Mouse (Mus musculus) thymus, postnatal 0 days (tissue): ENCODE results near the gene Ap1m2. TPM values are rescaled to one million over a fixed set of nuclear protein-coding genes. Genes with fewer than 3 reads are reported as not detected.
A peak's percentile ranks its signal among the peaks of the same experiment; 100 is the strongest.
"Not testable (repeated sequence)": the region's sequence is repeated elsewhere in the genome, so short reads cannot be mapped to it uniquely, and the experiment has no call there.

Source experiments
- DNase-seq: peaks from one replicate; pipeline ENCODE4 v3.0.0-alpha.2; 2015; ENCODE audit warnings: low spot score
- polyA plus RNA-seq: library from polyadenylated mRNA; unstranded; fragments of >200 nt; fragmentation: Nextera tagmentation; extraction: Ambion mirVana; gene quantifications from 2 replicates; pipeline ENCODE4 v1.2.1, GENCODE M21; 2015

The Ap1m2 gene
- polyA plus RNA-seq, 1 experiment from 2014 or later, result 21.0 TPM

DNA sequence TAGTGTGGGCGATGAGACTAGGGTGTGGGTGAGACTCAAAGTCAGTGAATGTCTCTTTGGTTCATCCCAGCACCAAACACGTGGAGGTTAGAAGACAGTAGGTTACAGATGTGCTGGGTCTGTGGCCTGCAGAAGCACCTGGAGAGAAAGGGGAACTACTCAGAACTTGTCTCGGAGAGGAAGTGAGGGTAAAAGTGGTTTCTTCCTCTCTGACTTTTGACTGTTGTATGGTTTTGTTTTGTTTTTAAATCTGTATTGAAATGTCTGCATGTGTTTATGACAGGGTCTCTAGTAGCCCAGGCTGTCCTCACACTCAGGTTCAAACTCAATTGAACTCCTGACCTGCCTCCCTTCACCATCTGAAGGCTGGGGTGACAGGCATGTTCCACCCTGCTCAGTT, 15.9 kb upstream of the Ap1m2 start:
- peak; percentile 89 for DNase-seq

DNA sequence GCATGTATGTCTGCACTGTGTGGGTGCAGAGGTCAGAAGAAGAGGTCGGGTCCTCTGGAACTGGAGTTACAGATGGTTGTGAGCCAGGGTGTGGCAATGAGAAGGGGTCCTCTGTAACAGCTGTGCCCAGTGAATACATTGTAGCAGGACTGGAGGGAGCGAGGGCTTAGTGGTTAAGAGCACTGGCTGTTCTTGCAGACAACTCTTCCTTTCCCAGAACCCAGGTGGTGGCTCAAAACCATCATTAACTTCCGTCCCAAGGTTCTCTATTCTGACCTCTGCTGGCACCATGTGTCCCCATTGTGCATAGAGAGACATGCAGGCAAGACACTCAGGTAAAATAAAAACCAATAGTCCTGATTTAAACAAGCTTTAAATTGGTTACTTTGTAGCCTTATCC, 15.4 kb upstream of the Ap1m2 start:
- no peak for DNase-seq

DNA sequence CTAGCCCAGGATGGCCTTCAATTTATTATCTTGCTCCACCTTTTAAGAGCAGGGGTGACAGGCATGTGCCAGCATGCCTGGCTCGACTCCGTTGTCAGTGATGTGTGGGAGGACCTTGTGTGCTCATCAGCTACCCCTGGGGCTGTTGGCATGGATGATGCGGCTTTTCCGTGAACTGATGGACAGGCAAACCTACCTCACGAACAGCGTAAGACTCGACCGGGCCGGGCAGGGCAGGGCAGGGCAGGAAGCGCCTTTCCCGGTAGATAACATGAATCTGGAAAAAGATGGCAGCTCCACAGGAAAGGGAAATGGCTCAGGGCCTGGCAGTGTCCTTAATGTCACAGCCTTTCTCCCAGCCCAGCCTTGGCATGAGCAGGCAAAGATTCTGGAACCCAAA, 12.1 kb upstream of the Ap1m2 start:
- no peak for DNase-seq

DNA sequence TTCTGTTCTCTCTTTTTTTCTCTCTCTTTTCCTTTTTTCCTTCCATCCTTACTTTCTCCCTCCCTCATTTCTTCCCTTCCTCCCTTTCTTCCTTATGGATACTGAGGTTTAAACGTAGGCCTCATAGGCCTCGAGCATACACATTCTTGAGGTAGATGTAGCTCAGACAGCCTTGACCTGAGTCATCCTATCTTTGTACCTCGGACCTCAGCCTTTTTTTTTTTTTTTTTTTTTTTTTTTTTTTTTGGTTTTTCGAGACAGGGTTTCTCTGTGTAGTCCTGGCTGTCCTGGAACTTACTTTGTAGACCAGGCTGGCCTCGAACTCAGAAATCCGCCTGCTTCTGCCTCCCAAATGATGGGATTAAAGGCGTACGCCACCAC, 10.8 kb upstream of the Ap1m2 start:
- DNase-seq, result not testable (repeated sequence)

DNA sequence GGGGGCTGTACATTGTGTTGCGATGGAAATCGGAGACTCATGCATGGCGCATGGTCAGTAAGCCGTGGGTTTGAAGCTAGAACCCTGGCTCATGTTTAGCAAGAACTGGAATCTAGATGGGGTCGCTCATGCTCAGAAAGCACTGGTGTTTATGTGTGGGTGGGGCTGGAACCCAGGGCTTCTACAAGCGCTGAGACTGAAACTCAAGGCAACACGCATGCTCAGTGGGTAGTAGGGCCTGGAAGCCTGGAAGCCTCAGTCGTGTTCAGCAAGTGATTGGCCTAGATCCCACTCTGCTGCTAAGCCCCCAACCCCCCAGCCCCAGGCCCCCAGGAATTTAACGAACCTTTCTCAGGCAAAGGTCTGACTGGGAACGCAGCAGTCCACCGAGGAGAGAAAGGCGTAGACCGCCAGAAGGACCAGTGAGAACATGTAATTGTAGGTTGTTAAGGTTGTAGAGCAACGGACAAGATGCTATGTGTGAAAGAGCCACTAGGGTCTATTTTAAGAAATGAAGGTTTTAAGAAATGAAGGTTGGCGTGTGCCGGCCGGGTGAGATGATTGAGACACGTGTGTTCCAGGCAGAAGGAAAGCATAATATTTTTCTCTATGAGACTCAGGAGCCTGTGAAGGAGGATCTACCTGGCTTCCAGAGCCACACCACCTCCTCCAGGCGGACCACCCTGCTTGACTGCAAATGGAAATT, 10.2 kb upstream of the Ap1m2 start:
- DNase-seq, result peak; percentile 74

DNA sequence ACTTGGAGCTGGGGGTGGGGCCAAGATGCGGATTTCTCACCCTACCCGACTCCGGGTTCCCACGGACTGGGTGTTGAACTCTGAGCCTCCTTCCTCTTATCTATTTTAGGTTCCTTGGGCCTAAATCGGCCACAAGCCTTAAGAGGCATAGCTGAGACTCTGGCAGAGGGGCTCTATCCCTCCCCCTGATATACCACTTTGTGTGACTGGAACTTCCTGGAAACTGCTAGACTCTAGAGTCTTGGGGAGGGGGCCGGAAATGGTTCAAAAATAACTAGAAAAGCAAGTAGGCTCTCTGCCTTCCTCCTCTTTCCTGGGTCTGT, 9.3 kb upstream of the Ap1m2 start:
- peak; percentile 79 for DNase-seq

DNA sequence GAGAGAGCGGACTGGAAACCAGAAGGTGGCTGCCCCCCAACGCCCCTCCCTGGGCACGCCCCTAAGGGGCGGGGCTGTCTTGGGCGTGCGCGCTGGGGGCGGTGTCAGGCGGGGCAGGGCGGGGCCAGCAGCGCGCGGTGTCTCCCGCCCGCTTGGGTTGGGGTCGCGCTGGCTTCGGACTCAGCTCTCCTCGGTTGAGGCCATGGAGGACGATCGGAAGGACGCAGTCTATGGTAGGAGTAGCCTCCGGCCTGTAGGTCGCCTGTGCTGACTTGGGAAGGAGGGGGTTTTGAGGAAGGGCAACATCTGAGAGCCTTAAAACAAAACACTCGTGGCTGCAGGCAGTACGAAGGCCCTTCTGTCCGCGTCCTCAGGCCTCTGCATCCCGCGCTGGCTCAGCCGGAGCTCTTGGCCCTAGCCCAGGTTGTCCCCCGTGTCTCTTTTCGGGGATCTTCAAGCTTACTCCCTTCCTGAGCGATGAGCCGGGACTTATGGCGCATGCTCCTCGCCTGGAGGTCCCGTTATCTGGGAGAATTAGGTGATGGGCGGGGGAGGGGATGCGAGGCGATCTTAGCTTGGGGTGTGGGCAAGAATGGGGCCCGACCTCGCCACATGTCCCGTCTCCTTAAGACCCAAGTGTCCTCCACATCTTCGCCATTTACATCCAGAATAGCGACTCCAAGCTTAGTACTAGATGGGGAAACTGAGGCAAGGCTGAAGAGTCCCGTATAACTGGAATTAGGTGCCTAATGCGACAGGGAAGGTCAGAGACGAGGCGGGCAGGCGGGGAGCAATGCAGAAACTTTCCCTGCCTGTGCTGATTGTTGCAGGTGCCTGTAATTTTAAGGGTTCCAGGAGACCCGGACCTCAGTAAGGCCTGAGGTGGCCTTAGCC, 8.7 kb upstream of the Ap1m2 start, which contains the start of gene Slc44a2:
Gene Slc44a2, plus strand, starts transcription at position 80 of the 894 bp plus-strand sequence.
- peak; percentile 87 for DNase-seq

DNA sequence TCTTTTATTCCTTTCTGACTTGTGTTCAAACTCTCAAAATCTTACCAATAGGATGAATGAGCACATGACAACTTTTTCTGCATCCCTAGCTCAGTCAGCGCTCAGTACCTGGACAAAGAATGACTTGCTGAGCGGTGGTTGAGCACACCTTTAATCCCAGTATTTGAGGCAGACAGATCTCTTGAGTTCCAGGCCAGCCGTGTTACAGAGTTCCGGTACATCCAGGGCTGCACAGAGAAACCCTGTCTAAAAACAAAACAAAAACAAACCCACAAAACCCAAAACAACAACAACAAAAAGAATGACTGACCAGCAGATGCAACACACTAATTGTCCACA, 8.1 kb upstream of the Ap1m2 start:
- DNase-seq, result no peak

DNA sequence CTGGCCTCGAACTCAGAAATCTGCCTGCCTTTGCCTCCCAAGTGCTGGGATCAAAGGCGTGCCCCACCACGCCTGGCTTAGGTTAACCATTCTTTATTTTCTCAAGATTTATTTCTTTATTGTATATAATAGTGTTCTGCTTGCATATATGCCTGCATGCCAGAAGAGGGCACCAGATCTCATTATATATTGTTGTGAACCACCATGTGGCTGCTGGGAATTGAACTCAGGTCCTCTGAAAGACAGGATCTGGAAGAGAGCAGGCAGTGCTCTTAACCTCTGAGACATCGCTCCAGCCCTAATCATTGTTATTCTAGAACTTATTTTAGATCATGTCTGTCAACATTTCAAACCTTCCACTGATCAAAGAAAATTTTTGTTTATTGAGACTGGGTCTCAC, 7.4 kb upstream of the Ap1m2 start:
- no peak for DNase-seq

DNA sequence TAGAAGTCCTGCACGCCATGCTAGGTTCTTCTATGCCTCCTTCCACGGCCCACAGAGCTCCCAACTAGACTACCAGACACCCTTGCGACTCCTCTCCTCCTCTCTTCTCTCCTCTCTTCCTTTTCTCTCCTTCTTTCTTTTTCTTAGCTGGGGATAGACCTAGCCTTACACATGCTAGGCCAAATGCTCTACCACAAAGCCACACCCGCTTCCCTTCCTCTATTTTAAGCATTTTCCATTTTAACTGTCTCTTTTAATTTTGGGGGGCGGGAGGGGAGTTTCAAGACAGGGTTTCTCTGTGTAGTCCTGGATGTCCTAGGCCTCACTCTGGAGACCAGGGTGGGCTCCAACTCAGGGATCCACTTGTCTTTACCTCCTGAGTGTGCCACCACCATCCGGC, 6.7 kb upstream of the Ap1m2 start:
- peak; percentile 44 for DNase-seq

DNA sequence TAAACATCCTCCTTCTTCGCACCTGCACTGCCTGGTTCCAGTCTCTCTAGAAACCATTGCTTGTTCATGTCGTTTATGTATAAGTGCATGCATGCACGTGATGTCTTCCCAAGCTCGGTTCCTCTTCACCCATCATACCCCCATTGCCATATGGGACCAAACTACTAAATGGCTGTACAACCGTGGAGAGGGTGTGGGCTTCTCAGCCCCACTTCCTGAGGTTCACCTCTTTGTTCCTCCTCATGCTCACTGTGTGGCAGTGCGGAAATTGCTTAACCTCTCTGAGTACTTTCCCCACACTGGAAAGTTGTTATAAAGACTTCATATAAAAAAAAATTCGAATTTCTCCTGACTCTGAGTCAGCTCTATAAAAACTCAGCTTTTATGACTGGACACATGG, 4.6 kb upstream of the Ap1m2 start:
- DNase-seq, result peak; percentile 71

DNA sequence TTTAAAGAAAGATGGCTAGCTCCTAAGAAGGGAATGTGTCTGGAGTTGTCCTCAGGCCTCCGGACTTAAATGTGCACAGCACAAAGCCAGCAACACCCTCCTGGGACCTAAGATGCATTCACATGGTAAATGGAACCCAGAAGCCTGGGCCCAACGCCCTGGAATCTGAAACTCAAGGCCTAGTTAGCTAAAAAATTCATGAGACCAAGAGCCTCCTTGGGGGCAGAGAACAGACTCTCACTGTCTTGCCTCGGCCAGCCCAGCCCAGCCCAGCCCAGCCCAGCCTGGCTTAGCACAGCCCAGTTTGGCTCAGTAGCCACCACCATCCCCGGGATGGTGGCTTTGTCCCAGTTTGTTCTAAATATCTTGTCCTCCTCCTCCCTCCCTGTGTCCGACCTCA, 3.3 kb upstream of the Ap1m2 start:
- no peak for DNase-seq

DNA sequence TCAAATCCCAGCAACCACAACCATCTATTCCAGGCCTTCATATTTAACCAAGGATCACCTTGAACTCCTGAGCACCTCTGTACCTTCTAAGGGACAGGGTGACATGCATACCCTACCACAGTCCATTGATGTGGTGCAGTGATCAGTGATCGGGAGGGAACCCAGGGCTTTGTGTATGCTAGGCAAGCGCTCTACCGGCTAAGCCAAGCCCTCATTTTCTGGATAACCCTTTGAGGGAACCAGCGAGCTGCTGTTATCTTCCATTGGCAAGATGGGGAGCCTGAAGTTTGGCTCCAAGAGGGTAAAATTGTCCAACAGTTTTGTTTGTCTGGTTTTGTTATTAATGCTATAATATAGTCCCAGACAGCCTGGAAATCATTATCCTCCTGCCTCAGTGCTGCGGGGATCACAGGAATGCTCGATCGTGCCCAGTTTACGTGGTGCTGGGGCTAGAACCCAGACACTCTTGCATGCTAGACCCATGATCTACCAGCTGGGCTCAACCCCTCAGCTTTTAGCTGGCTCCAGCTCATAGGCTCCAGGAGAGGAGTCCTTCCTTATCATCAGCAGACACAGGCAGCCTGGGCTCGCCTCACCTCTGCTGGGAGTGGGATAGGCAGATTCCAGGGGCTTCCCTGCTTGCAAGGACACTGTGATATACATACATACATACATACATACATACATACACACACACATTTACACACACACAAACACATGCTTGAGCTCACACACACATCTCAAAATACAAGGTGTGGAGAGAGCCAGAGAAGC, 2.4 kb upstream of the Ap1m2 start:
- DNase-seq, result no peak

DNA sequence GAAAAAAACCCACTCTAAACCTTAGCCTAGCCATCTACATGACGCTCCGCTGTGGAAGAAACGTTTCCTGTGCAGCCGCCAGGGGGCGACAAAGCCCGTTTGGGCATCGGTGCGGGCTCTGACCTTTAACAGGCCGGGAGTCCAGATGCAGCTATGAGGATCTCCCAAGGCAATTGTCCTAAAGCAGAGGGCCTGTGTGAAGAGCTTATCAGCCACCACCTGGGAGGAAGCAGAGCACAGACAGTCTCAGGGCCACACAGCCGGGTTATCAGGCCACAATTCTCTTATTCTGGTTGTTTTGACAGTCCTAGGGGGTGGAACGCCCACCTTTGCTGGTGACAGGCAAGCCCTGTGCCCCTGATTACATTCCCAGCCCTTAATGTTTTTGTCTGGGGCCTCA, 1.3 kb upstream of the Ap1m2 start:
- peak; percentile 84 for DNase-seq

DNA sequence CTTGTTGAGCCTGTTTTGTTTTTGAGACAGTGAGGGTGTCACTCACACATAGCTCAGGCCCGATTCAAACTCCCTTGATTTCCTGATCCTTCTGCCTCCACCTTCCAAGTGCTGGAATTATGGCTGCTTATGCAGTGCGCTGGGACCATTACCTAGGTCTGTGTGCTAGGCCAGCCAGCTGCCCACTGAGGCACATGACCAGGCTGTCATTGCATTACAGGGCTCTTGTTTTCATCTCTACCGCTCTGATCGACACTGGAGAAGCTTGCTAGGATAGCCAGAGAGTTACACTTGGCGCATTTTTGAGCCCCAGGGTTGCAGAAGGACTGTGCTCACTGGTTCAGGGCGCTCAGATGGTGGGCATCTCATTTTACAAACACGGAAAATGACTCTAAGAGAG, 442 bp downstream of the Ap1m2 start:
- no peak for DNase-seq

DNA sequence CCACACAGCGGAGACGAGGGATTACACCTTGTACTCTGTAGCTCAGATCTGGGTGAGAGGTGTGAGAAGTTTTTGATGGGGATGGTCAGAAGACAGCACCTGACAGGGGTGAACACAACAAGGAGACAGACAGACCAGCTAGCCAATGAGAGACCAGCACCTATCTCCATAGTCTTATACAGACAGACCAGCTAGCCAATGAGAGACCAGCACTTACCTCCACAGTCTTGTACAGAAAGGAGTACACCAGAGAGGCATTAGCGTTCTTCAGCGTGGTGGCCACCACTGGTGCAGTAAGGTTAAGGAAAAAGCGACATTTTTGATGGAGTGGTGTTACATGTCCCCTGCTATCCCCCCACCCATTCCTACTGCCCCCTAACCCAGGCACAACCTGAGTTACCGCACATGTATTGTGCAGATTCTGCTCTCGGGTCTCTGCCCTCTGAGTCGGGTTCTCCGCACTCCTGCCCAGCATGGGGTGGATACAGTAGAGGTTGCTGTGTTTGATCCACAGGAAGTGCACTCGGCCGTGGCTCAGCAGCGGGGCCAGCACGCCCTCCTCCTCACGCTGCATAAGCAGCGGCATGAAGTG, 2.9 kb downstream of the Ap1m2 start:
- peak; percentile 47 for DNase-seq

DNA sequence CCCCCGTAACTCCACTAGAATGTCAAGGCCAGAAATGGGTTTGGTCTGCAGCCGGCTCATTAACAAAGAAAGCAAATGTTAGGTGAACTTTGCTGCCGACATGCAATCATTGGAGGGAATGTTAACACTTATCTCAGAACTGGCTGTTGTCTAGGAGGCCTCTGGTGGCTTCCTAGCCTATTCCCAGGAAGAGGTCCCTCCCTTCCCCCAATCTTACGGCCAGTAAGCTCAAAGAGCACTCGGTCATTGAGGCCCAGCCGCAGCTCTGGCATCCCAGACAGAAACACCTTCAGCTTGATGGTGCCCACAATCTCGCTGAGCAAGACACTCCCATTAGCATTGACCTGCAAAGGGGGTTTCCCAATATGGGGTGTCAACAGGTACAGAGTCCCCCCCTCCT, 7.1 kb downstream of the Ap1m2 start:
- no peak for DNase-seq

DNA sequence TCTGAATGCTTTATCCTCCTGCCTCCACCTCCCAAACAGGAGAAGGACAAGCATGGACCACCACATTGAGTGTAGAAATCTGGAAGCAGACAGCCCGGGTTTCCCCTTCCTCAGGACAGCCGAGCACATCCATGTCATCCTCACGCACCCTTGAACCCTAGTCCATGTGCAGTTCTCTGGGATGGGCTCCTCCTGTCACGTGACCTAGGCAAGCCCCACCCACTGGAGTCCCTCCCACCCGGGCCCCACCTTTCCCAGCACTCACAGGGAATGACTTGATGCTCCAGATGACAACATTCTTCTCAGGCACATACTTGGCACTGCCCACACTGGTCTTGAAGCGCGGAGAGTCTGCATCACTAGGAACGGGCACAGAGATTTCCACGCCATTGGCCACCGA, 13.1 kb downstream of the Ap1m2 start:
- no peak for DNase-seq

DNA sequence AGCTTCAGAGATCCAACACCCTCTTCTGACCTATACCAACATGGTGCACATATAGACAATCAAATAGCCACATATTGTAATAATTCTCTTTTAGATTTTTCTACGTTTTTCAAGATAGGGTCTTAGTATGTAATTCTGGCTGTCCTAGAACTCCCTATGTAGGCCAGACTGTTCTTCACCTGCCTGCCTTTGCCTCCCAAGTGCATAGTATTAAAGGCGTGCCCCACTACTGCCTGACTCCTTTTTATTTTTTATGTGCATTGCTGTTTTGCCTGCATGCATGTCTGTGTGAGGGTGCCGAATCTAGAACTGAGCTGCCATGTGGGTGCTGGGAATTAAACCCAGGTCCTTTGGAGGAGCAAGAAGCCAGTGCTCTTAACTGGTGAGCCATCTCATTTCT, 19.9 kb downstream of the Ap1m2 start:
- DNase-seq, result no peak

DNA sequence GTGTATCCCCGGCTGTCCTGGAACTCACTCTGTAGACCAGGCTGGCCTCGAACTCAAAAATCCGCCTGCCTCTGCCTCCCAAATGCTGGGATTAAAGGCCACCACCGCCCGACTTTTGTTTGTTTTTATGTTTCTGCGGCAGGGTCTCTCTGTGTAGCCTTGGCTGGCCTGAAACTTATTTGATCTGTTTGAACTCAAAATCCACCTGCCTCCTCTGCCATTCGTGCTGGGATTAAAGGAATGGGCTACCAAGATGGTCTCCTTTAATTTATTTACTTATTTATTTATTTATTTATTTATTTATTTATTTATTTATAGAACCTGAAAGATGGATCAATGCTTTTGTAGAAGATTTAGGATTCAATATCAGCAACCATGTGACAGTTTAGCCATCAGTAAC, 20.3 kb downstream of the Ap1m2 start:
- not testable (repeated sequence) for DNase-seq

DNA sequence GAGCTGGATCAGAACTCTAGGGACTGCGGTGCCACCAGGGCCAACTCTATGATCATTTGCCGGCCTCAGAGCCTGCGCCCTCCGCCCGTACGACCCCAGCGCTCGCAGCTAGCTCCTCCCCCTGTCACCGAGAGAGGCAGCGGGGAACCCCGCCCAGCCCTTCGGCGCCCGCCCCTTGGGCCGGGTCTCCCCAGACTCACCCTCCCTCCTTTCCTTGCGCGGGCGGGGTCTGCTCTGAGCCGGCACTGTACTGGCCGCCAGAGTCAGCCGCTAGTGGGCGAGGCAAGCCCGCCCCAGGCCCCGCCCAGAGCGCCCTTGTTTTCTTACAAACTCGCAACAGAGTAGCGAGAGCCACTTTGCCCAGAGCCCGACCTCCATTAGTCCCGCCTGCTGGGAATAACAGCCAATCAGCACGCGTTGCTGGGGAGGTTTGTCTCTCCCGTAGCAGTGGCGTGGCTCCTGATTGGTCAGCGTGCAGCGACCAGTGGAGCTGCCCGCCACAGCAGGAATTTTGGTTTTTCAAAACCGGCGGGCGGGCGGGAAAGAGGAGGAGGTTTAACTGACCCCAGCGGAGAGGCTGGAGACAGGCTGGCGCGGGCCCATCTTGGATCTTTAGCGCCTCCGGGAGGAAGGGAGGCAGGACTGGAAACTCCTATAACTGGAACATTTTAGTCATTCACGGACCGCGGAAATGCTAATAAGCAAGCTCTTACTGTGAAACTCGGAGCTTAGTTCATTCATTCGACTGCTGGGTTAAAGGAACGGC, 20.9 kb downstream of the Ap1m2 start, which contains the start of gene Cdkn2d:
Gene Cdkn2d, minus strand, starts transcription at position 386 of the 766 bp plus-strand sequence.
- peak; percentile 100 for DNase-seq
